ENCODE assay signal across 10 mouse cellular contexts in genomic region chr15:101317814-101318500, GRCm38 (mm10). TPM values are rescaled to one million over a fixed set of nuclear protein-coding genes. Genes with fewer than 3 reads are reported as not detected.
DNase-seq lines count a peak whose midpoint lies in the region; ATAC-seq and TF ChIP-seq lines count a peak whose summit lies in the region.
"Had no signal": no experiment of that assay in that cellular context is flagged by ENCODE, and none has a peak within 500 bp of the region (broad histone marks: within the 10 kb centered on the region; RNA-seq: fewer than 3 reads in every experiment).

No protein-coding gene starts in this region.

- no peaks in the 10 kb centered on the region for H3K9me3 ChIP-seq in kidney, embryonic 15.5 days (replicated peaks)
- no peaks in the 10 kb centered on the region for H3K9me3 ChIP-seq in ES-E14 (ENCODE audit: control insufficient read depth, insufficient read depth, low read depth, low read length)
- peaks cover 10% of the 10 kb centered on the region for H3K9me3 ChIP-seq in megakaryocyte, embryonic 14.5 days
- no peaks in the 10 kb centered on the region for H3K9me3 ChIP-seq in intestine, embryonic 15.5 days
- H3K9me3 ChIP-seq: limb, embryonic 10.5 days had no signal

- no peak overlapping the region for H3K4me3 ChIP-seq in kidney, embryonic 15.5 days (replicated peaks)
- no peak overlapping the region for H3K4me3 ChIP-seq in ES-E14 (ENCODE audit: insufficient read depth in 1 of 2, low read depth in 1 of 2, low read length in 2 of 2, poor library complexity in 1 of 2, severe bottlenecking in 1 of 2)
- H3K4me3 ChIP-seq in bone marrow macrophage, adult 2 months (ENCODE audit: insufficient read depth, low read length) = no peak overlapping the region
- peak overlapping the region; percentile 94 for H3K4me3 ChIP-seq in megakaryocyte, embryonic 14.5 days (replicated peaks)
- H3K4me3 ChIP-seq in intestine, embryonic 15.5 days (replicated peaks) = no peak overlapping the region
- H3K4me3 ChIP-seq: limb, embryonic 10.5 days had no signal

- no peak for ATAC-seq in kidney, embryonic 15.5 days (replicated peaks; ENCODE audit: low FRiP score)
- ATAC-seq in intestine, embryonic 15.5 days = no peak
- ATAC-seq: forebrain, embryonic 14.5 days had no signal

- 0 out of 2 replicates have a peak overlapping the region, but pooled peaks have one; percentile 20 for H3K27ac ChIP-seq in kidney, embryonic 15.5 days
- no peak overlapping the region for H3K27ac ChIP-seq in ES-E14 (ENCODE audit: insufficient read depth, low read depth, low read length, poor library complexity, severe bottlenecking)
- H3K27ac ChIP-seq in bone marrow macrophage, adult 2 months (ENCODE audit: insufficient read depth, low read depth, low read length) = peak overlapping the region; percentile 85
- no peak overlapping the region for H3K27ac ChIP-seq in intestine, embryonic 15.5 days

- no peak overlapping the region for H3K9ac ChIP-seq in kidney, embryonic 15.5 days
- no peak overlapping the region for H3K9ac ChIP-seq in ES-E14 (ENCODE audit: insufficient read depth, low read depth, low read length, poor library complexity, severe bottlenecking)
- no peak overlapping the region for H3K9ac ChIP-seq in intestine, embryonic 15.5 days

- WGBS in kidney, embryonic 15.5 days = 78% methylated on average over 2 of the region's 2 CpGs
- WGBS in intestine, embryonic 15.5 days = 73% methylated on average over 2 of the region's 2 CpGs

- H3K36me3 ChIP-seq in kidney, embryonic 15.5 days = no peaks in the 10 kb centered on the region
- H3K36me3 ChIP-seq in ES-E14 (ENCODE audit: control insufficient read depth, insufficient read depth, low read length, poor library complexity, severe bottlenecking) = no peaks in the 10 kb centered on the region
- H3K36me3 ChIP-seq in megakaryocyte, embryonic 14.5 days (replicated peaks; ENCODE audit: low read length) = no peaks in the 10 kb centered on the region
- H3K36me3 ChIP-seq in intestine, embryonic 15.5 days = no peaks in the 10 kb centered on the region
- H3K36me3 ChIP-seq: limb, embryonic 10.5 days had no signal

- no peak for TF ChIP-seq POLR2A in bone marrow macrophage, adult 2 months (IDR thresholded peaks at IDR 0.05; ENCODE audit: borderline replicate concordance, low read depth, low read length)

- no peaks in the 10 kb centered on the region for H3K27me3 ChIP-seq in kidney, embryonic 15.5 days
- H3K27me3 ChIP-seq in megakaryocyte, embryonic 14.5 days (replicated peaks) = peaks cover 15% of the 10 kb centered on the region
- no peaks in the 10 kb centered on the region for H3K27me3 ChIP-seq in intestine, embryonic 15.5 days (replicated peaks)

- no peak for TF ChIP-seq CTCF in bone marrow macrophage, adult 2 months (IDR thresholded peaks at IDR 0.05; ENCODE audit: low read depth, low read length)

- H3K4me2 ChIP-seq in kidney, embryonic 15.5 days = no peak overlapping the region
- H3K4me2 ChIP-seq in intestine, embryonic 15.5 days (replicated peaks) = no peak overlapping the region

- in situ Hi-C loops in ES-E14 (cut with MboI; ENCODE audit: low sequenced_read_pairs in 2 of 2, unreplicated experiment in 2 of 2) = no loop called here

- H3K4me1 ChIP-seq in kidney, embryonic 15.5 days = peaks cover 53% of the 10 kb centered on the region
- H3K4me1 ChIP-seq in ES-E14 (ENCODE audit: control insufficient read depth in 2 of 2, insufficient read depth in 2 of 2, low read length in 2 of 2, poor library complexity in 1 of 2) = peaks cover 0 to 10% of the 10 kb centered on the region in 2 experiments; a peak in 2 of 4 replicates
- peaks cover 42% of the 10 kb centered on the region for H3K4me1 ChIP-seq in bone marrow macrophage, adult 2 months (ENCODE audit: control insufficient read depth, insufficient read depth, low read length)
- peaks cover 83% of the 10 kb centered on the region for H3K4me1 ChIP-seq in megakaryocyte, embryonic 14.5 days
- peaks cover 19% of the 10 kb centered on the region for H3K4me1 ChIP-seq in intestine, embryonic 15.5 days (replicated peaks)

- no peak for DNase-seq in kidney, adult 18-20 months
- DNase-seq in ES-E14 (ENCODE audit: low read depth, low spot score) = no peak
- no peak for DNase-seq in adrenal gland, postnatal 10 days
- DNase-seq: cerebellum, adult 9-11 months had no signal

TF ChIP-seq in ES-E14, 5 proteins besides CTCF, POLR2A, EP300 and RAD21:
- TF ChIP-seq MAFK (IDR thresholded peaks at IDR 0.05; ENCODE audit: insufficient read depth, low read depth, low read length) (peak; percentile 47; the same call in 1 of the 2 replicates), ZC3H11A (IDR thresholded peaks at IDR 0.05; ENCODE audit: borderline replicate concordance, low read depth, low read length) (no peak)

RNA-seq across cellular contexts. Expression of gene 6030408B16Rik, which starts 24.9 kb away (rescaled TPM):
- 18.1 and 19.9 TPM in 2 replicates for polyA plus RNA-seq in kidney, embryonic 15.5 days (2015; fragmentation: Nextera tagmentation; extraction: Ambion mirVana)
- total RNA-seq in ES-E14 (2012; rRNA removed) = 0.22 and 0.32 TPM in 2 replicates
- not detected in 2 replicates for polyA plus RNA-seq in bone marrow macrophage, adult 2 months (2012; ENCODE audit: insufficient read depth, insufficient read length, missing spikeins)
- 2.1 TPM in 1 of 2 replicates, not detected in the other for polyA plus RNA-seq in megakaryocyte, embryonic 14.5 days (2012; ENCODE audit: insufficient read depth, low replicate concordance)
- total RNA-seq in adrenal gland, postnatal 10 days (2021) = 1 to 10 TPM; 1.0 to 2.4 TPM
- polyA plus RNA-seq in intestine, embryonic 15.5 days (2015; fragmentation: Nextera tagmentation; extraction: Ambion mirVana) = 4.1 TPM in 2 replicates

RNA-seq across cellular contexts. Expression of gene Atg101, which starts 33.9 kb away (rescaled TPM):
- polyA plus RNA-seq in kidney, embryonic 15.5 days (2015; fragmentation: Nextera tagmentation; extraction: Ambion mirVana) = 75.0 and 80.1 TPM in 2 replicates
- 116 and 119 TPM in 2 replicates for total RNA-seq in ES-E14 (2012; rRNA removed)
- 36.4 and 39.1 TPM in 2 replicates for polyA plus RNA-seq in bone marrow macrophage, adult 2 months (2012; ENCODE audit: insufficient read depth, insufficient read length, missing spikeins)
- polyA plus RNA-seq in megakaryocyte, embryonic 14.5 days (2012; ENCODE audit: insufficient read depth, low replicate concordance) = 36.9 and 65.9 TPM in 2 replicates
- 100 to 1,000 TPM in 1 of 2 experiments, 10 to 100 TPM in 1; 36.6 to 103 TPM for total RNA-seq in adrenal gland, postnatal 10 days (2021)
- 61.1 and 62.0 TPM in 2 replicates for polyA plus RNA-seq in intestine, embryonic 15.5 days (2015; fragmentation: Nextera tagmentation; extraction: Ambion mirVana)

RNA-seq across cellular contexts. Expression of gene Krt80, which starts 52.0 kb away (rescaled TPM):
- polyA plus RNA-seq in kidney, embryonic 15.5 days (2015; fragmentation: Nextera tagmentation; extraction: Ambion mirVana) = 1.6 and 2.3 TPM in 2 replicates
- total RNA-seq in ES-E14 (2012; rRNA removed) = 0.18 TPM in 1 of 2 replicates, not detected in the other
- 14.8 and 15.6 TPM in 2 replicates for polyA plus RNA-seq in bone marrow macrophage, adult 2 months (2012; ENCODE audit: insufficient read depth, insufficient read length, missing spikeins)
- polyA plus RNA-seq in megakaryocyte, embryonic 14.5 days (2012; ENCODE audit: insufficient read depth, low replicate concordance) = 0.63 TPM in 1 of 2 replicates, not detected in the other
- total RNA-seq in adrenal gland, postnatal 10 days (2021) = under 1 TPM; 0.75 to 0.76 TPM
- 1.2 TPM in 2 replicates for polyA plus RNA-seq in intestine, embryonic 15.5 days (2015; fragmentation: Nextera tagmentation; extraction: Ambion mirVana)
- polyA plus RNA-seq: forebrain, embryonic 14.5 days had no signal

Comparison
In these comparisons a context has a peak if more than half of its experiments do, and no peak if none do; other contexts are left out.
1. H3K27ac ChIP-seq: peak in kidney, embryonic 15.5 days (single experiment) and bone marrow macrophage, adult 2 months (single experiment); none in ES-E14 (single experiment) and intestine, embryonic 15.5 days (single experiment).